Mouse (Mus musculus): ENCODE data around the gene Paqr4. TPM values are rescaled to one million over a fixed set of nuclear protein-coding genes. Genes with fewer than 3 reads are reported as not detected.

The Paqr4 gene
- total and polyA plus RNA-seq, 3 experiments, result 1.0 to 2.8 (median 1.1) TPM

GRCm38 (mm10) chr17:23745301-23746251 lies 4.9 kb upstream of the Paqr4 start, which contains the start of gene Kremen2:
TSS of gene Kremen2 (minus strand) at chr17:23745833.
- no peaks in the 10 kb centered on the region for H3K9me3 ChIP-seq (replicated peaks; ENCODE audit: low read length)
- H3K27me3 ChIP-seq (replicated peaks), result peaks cover 52% of the 10 kb centered on the region
- dilution Hi-C loops (cut with MboI; ENCODE audit: extremely low pct_ligation_motif_present, extremely low pct_unique_long_range_greater_than_20kb, low sequenced_read_pairs), result no loop called here
- in situ Hi-C loops (cut with MboI; ENCODE audit: low pct_ligation_motif_present, low pct_unique_long_range_greater_than_20kb, low sequenced_read_pairs), result no loop called here
- DNase-seq (ENCODE audit: extremely low read depth), result no peak
- H3K4me1 ChIP-seq (ENCODE audit: control insufficient read depth in 1 of 2, insufficient read depth in 2 of 2), result peaks cover 35 to 59% of the 10 kb centered on the region in 2 experiments
- H3K27ac ChIP-seq (ENCODE audit: insufficient read depth, low read depth), result no peak within 1 kb of the TSS
- H3K4me2 ChIP-seq (ENCODE audit: insufficient read depth, low read depth, poor library complexity, severe bottlenecking), result peak within 1 kb of the TSS; percentile 17; the same call in 1 of the 2 replicates
- no peaks in the 10 kb centered on the region for H3K79me2 ChIP-seq (replicated peaks; ENCODE audit: control insufficient read depth, extremely low read depth, insufficient read depth, poor library complexity, severe bottlenecking)
- peaks cover 0 to 4% of the 10 kb centered on the region in 2 experiments for H3K36me3 ChIP-seq (replicated peaks in 1 of 2; ENCODE audit: control insufficient read depth in 1 of 2, insufficient read depth in 1 of 2, low read length in 1 of 2)
- H3K9ac ChIP-seq (ENCODE audit: insufficient read depth, low read depth), result 0 out of 2 replicates have a peak within 1 kb of the TSS, but pooled peaks have one; percentile 23
- TF ChIP-seq CHD2 (IDR thresholded peaks at IDR 0.05; ENCODE audit: low read length) (peak; percentile 53; the same call in 1 of the 2 replicates), POLR2AphosphoS2 (IDR thresholded peaks at IDR 0.05; ENCODE audit: low read depth, low read length) (no peak)
- peak within 1 kb of the TSS in 1 of 3 experiments; percentile 2 for H3K4me3 ChIP-seq (replicated peaks in 1 of 3; ENCODE audit: low read depth in 2 of 3, low read length in 2 of 3, poor library complexity in 1 of 3)

DNA sequence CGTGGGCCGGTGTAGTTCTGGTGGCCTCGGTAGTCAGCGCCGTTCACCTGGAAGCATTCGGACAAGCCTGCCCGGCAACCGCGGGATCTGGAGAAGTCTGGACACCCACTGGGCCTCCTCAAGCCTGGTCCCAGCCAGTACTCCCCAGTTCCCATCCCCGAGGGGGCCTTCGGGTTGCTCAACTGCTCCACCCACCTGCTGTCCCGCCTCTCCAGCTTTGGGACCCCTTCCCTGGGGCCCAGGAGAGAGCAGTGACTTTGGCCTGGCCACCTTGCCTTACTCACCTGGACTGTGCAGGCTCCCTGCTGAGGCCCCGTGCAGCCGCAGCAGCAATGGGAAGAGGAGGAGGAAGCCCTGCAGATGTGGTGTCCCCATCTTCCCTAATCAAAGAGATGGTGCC lies 4.0 kb upstream of the Paqr4 start:
- TF ChIP-seq HCFC1 (IDR thresholded peaks at IDR 0.05; ENCODE audit: low read depth, low read length) (no peak), JUND (conservative IDR thresholded peaks at IDR 0.05; ENCODE audit: low read depth, low read length) (no peak), TCF12 (IDR thresholded peaks at IDR 0.05; ENCODE audit: low read depth, low read length) (no peak), BHLHE40 (IDR thresholded peaks at IDR 0.05; ENCODE audit: low read depth, low read length) (no peak), CHD2 (IDR thresholded peaks at IDR 0.05; ENCODE audit: low read length) (no peak)
- no peaks in the 10 kb centered on the region for H3K79me2 ChIP-seq (replicated peaks; ENCODE audit: control insufficient read depth, extremely low read depth, insufficient read depth, poor library complexity, severe bottlenecking)
- no peaks in the 10 kb centered on the region for H3K36me3 ChIP-seq (replicated peaks in 1 of 2; ENCODE audit: control insufficient read depth in 1 of 2, insufficient read depth in 1 of 2, low read length in 1 of 2)
- H3K4me3 ChIP-seq (replicated peaks in 1 of 3; ENCODE audit: low read depth in 2 of 3, low read length in 2 of 3, poor library complexity in 1 of 3), result no peak overlapping the region
- in situ Hi-C loops (cut with MboI; ENCODE audit: low pct_ligation_motif_present, low pct_unique_long_range_greater_than_20kb, low sequenced_read_pairs), result no loop called here
- H3K4me1 ChIP-seq (ENCODE audit: control insufficient read depth in 1 of 2, insufficient read depth in 2 of 2), result peaks cover 35 to 60% of the 10 kb centered on the region in 2 experiments
- no peak overlapping the region for H3K27ac ChIP-seq (ENCODE audit: insufficient read depth, low read depth)
- H3K27me3 ChIP-seq (replicated peaks), result peaks cover 61% of the 10 kb centered on the region
- H3K9ac ChIP-seq (ENCODE audit: insufficient read depth, low read depth), result no peak overlapping the region
- H3K4me2 ChIP-seq (ENCODE audit: insufficient read depth, low read depth, poor library complexity, severe bottlenecking), result no peak overlapping the region
- H3K9me3 ChIP-seq (replicated peaks; ENCODE audit: low read length), result no peaks in the 10 kb centered on the region
- dilution Hi-C loops (cut with MboI; ENCODE audit: extremely low pct_ligation_motif_present, extremely low pct_unique_long_range_greater_than_20kb, low sequenced_read_pairs), result no loop called here
- no peak for DNase-seq (ENCODE audit: extremely low read depth)

DNA sequence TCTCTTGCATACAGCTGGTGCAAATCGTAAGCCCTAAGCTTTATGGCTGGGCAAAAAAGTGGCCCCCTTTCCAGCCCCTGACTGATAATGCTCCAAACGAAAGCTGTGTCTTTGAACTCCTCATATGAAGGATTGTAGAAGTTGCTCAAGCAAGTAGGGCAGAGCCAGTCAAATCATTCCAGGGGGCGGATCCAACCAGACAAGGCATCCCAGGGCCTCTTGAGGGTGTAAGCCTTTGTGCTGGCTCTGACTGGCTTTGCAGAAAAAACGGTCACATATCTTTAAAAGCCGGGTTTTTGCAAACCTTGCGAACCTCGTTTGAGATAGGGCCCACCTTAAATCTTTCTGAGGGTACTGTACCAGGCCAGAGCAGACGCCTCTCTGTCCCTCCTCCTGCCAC lies 3.4 kb upstream of the Paqr4 start:
- TF ChIP-seq CHD2 (IDR thresholded peaks at IDR 0.05; ENCODE audit: low read length), result no peak
- TF ChIP-seq GABPA (IDR thresholded peaks at IDR 0.05; ENCODE audit: insufficient replicate concordance, low read depth, low read length), result no peak
- TF ChIP-seq KAT2A (IDR thresholded peaks at IDR 0.05; ENCODE audit: insufficient replicate concordance, low read length), result no peak
- TF ChIP-seq EP300 (IDR thresholded peaks at IDR 0.05; ENCODE audit: low read length), result no peak
- no peak for TF ChIP-seq MAZ (IDR thresholded peaks at IDR 0.05; ENCODE audit: low read depth, low read length)
- TF ChIP-seq USF2 (conservative IDR thresholded peaks at IDR 0.05; ENCODE audit: low read depth, low read length), result no peak
- TF ChIP-seq MAFK (IDR thresholded peaks at IDR 0.05; ENCODE audit: insufficient replicate concordance, low read length), result no peak
- no peak for TF ChIP-seq CTCF (conservative IDR thresholded peaks at IDR 0.05 in 1 of 2, IDR thresholded peaks at IDR 0.05 in 1 of 2; ENCODE audit: low read depth in 2 of 2, low read length in 2 of 2)
- no peaks in the 10 kb centered on the region for H3K9me3 ChIP-seq (replicated peaks; ENCODE audit: low read length)
- dilution Hi-C loops (cut with MboI; ENCODE audit: extremely low pct_ligation_motif_present, extremely low pct_unique_long_range_greater_than_20kb, low sequenced_read_pairs) (no loop called here), in situ Hi-C loops (cut with MboI; ENCODE audit: low pct_ligation_motif_present, low pct_unique_long_range_greater_than_20kb, low sequenced_read_pairs) (no loop called here)
- no peak overlapping the region for H3K9ac ChIP-seq (ENCODE audit: insufficient read depth, low read depth)
- H3K79me2 ChIP-seq (replicated peaks; ENCODE audit: control insufficient read depth, extremely low read depth, insufficient read depth, poor library complexity, severe bottlenecking), result no peaks in the 10 kb centered on the region
- H3K27ac ChIP-seq (ENCODE audit: insufficient read depth, low read depth), result no peak overlapping the region
- H3K36me3 ChIP-seq (replicated peaks in 1 of 2; ENCODE audit: control insufficient read depth in 1 of 2, insufficient read depth in 1 of 2, low read length in 1 of 2), result no peaks in the 10 kb centered on the region
- no peak overlapping the region for H3K4me2 ChIP-seq (ENCODE audit: insufficient read depth, low read depth, poor library complexity, severe bottlenecking)
- peaks cover 67% of the 10 kb centered on the region for H3K27me3 ChIP-seq (replicated peaks)
- H3K4me1 ChIP-seq (ENCODE audit: control insufficient read depth in 1 of 2, insufficient read depth in 2 of 2), result peaks cover 32 to 57% of the 10 kb centered on the region in 2 experiments
- no peak overlapping the region for H3K4me3 ChIP-seq (replicated peaks in 1 of 3; ENCODE audit: low read depth in 2 of 3, low read length in 2 of 3, poor library complexity in 1 of 3)
- no peak for DNase-seq (ENCODE audit: extremely low read depth)
